Comparison of ENCODE assay signal across 8 mouse cellular contexts in genomic region chr13:93307700-93308099, GRCm38 (mm10). TPM values are rescaled to one million over a fixed set of nuclear protein-coding genes. Genes with fewer than 3 reads are reported as not detected.
DNase-seq lines count a peak whose midpoint lies in the region; ATAC-seq and TF ChIP-seq lines count a peak whose summit lies in the region.
"Had no signal": no experiment of that assay in that cellular context is flagged by ENCODE, and none has a peak within 500 bp of the region (broad histone marks: within the 10 kb centered on the region; RNA-seq: fewer than 3 reads in every experiment).

No protein-coding gene starts in this region.

- peak overlapping the region; percentile 93 for H3K4me3 ChIP-seq in layer of hippocampus, adult 2 months
- H3K4me3 ChIP-seq in embryonic facial prominence, embryonic 14.5 days (ENCODE audit: low read depth, low read length): peak overlapping the region; percentile 0; the same call in 1 of the 2 replicates
- H3K4me3 ChIP-seq in hindbrain, postnatal 0 days (ENCODE audit: low read length): peak overlapping the region; percentile 15

- peaks cover 13% of the 10 kb centered on the region for H3K4me1 ChIP-seq in embryonic facial prominence, embryonic 14.5 days (ENCODE audit: control insufficient read depth, insufficient read depth, low read length)
- H3K4me1 ChIP-seq in hindbrain, postnatal 0 days (ENCODE audit: insufficient read depth, low read length): peaks cover 17% of the 10 kb centered on the region

- 18% methylated on average over 7 of the region's 7 CpGs for WGBS in embryonic facial prominence, embryonic 14.5 days
- 43% methylated on average over 7 of the region's 7 CpGs for WGBS in hindbrain, postnatal 0 days

- ATAC-seq in embryonic facial prominence, embryonic 14.5 days (ENCODE audit: low read depth): no peak
- no peak for ATAC-seq in hindbrain, postnatal 0 days

- no peak for DNase-seq in layer of hippocampus, adult 2 months (ENCODE audit: low spot score in 2 of 2)
- DNase-seq in layer of hippocampus, adult 8-10 months (ENCODE audit: low spot score in 2 of 2): no peak
- DNase-seq in embryonic facial prominence, embryonic 14.5 days (ENCODE audit: low spot score): peak; percentile 79
- no peak for DNase-seq in hindbrain, postnatal 0 days (ENCODE audit: low spot score)
- DNase-seq in retina, postnatal 1 day: peak; percentile 8
- DNase-seq in cerebellum, adult 8-10 months: no peak
- DNase-seq in layer of hippocampus, postnatal 25 days (ENCODE audit: extremely low spot score in 1 of 2, low spot score in 1 of 2): no peak
- DNase-seq: cerebellum, adult 2 months had no signal

- no peaks in the 10 kb centered on the region for H3K36me3 ChIP-seq in embryonic facial prominence, embryonic 14.5 days (ENCODE audit: control insufficient read depth, insufficient read depth, low read length)
- H3K36me3 ChIP-seq in hindbrain, postnatal 0 days (ENCODE audit: insufficient read depth, low read length): no peaks in the 10 kb centered on the region

- no peak for TF ChIP-seq CTCF in layer of hippocampus, adult 2 months (conservative IDR thresholded peaks at IDR 0.05)
- TF ChIP-seq CTCF in hindbrain, postnatal 0 days (IDR thresholded peaks at IDR 0.05; ENCODE audit: low read depth): no peak

- no peaks in the 10 kb centered on the region for H3K27me3 ChIP-seq in embryonic facial prominence, embryonic 14.5 days (replicated peaks; ENCODE audit: control insufficient read depth, insufficient read depth, low read length)
- no peaks in the 10 kb centered on the region for H3K27me3 ChIP-seq in hindbrain, postnatal 0 days (ENCODE audit: insufficient read depth, low read length)

- H3K9ac ChIP-seq in embryonic facial prominence, embryonic 14.5 days (ENCODE audit: low read depth, low read length): 0 out of 2 replicates have a peak overlapping the region, but pooled peaks have one; percentile 25
- H3K9ac ChIP-seq in hindbrain, postnatal 0 days (replicated peaks; ENCODE audit: low read length): no peak overlapping the region

- H3K4me2 ChIP-seq in embryonic facial prominence, embryonic 14.5 days (ENCODE audit: low read depth, low read length): peak overlapping the region; percentile 39
- peak overlapping the region; percentile 79 for H3K4me2 ChIP-seq in hindbrain, postnatal 0 days (ENCODE audit: low read depth, low read length)

- no peak overlapping the region for H3K27ac ChIP-seq in layer of hippocampus, adult 2 months
- H3K27ac ChIP-seq in embryonic facial prominence, embryonic 14.5 days (replicated peaks; ENCODE audit: low read depth, low read length): no peak overlapping the region
- no peak overlapping the region for H3K27ac ChIP-seq in hindbrain, postnatal 0 days

- H3K9me3 ChIP-seq in embryonic facial prominence, embryonic 14.5 days (ENCODE audit: control insufficient read depth, low read length): no peaks in the 10 kb centered on the region
- H3K9me3 ChIP-seq in hindbrain, postnatal 0 days (ENCODE audit: low read length): no peaks in the 10 kb centered on the region

RNA-seq across cellular contexts. Expression of gene Homer1, which starts 8.3 kb away (rescaled TPM):
- 100 to 1,000 TPM; 163 to 171 TPM for total RNA-seq in layer of hippocampus, adult 2 months (2021)
- total RNA-seq in layer of hippocampus, adult 8-10 months (2022): 100 to 1,000 TPM; 117 to 181 (median 146) TPM
- 8.7 and 9.1 TPM in 2 replicates for polyA plus RNA-seq in embryonic facial prominence, embryonic 14.5 days (2014; fragmentation: Nextera tagmentation; extraction: Ambion mirVana)
- 58.2 and 63.7 TPM in 2 replicates for total RNA-seq in hindbrain, postnatal 0 days (2014; rRNA removed)
- polyA plus RNA-seq in hindbrain, postnatal 0 days (2015; fragmentation: Nextera tagmentation; extraction: Ambion mirVana): 9.8 and 10.0 TPM in 2 replicates
- 100 to 1,000 TPM; 177 to 187 TPM for total RNA-seq in layer of hippocampus, postnatal 25 days (2021)

Comparison
In these comparisons a context has a peak if more than half of its experiments do, and no peak if none do; other contexts are left out.
1. DNase-seq: peak in embryonic facial prominence, embryonic 14.5 days (single experiment) and retina, postnatal 1 day (single experiment); none in layer of hippocampus, adult 2 months (0 of 2), layer of hippocampus, adult 8-10 months (0 of 2), hindbrain, postnatal 0 days (single experiment), cerebellum, adult 8-10 months (single experiment) and layer of hippocampus, postnatal 25 days (0 of 2).
2. H3K4me3 ChIP-seq: peak in every context shown above with its lines; median percentile 93 in layer of hippocampus, adult 2 months; 15 in hindbrain, postnatal 0 days; 0 in embryonic facial prominence, embryonic 14.5 days.